Mouse (Mus musculus): ENCODE measurements around the gene Fktn. TPM values are rescaled to one million over a fixed set of nuclear protein-coding genes. Genes with fewer than 3 reads are reported as not detected.
"Not testable (repeated sequence)": the region's sequence is repeated elsewhere in the genome, so short reads cannot be mapped to it uniquely, and the experiment has no call there.

Fktn gene
- polyA plus RNA-seq, 1 experiment = 11.2 TPM

DNA sequence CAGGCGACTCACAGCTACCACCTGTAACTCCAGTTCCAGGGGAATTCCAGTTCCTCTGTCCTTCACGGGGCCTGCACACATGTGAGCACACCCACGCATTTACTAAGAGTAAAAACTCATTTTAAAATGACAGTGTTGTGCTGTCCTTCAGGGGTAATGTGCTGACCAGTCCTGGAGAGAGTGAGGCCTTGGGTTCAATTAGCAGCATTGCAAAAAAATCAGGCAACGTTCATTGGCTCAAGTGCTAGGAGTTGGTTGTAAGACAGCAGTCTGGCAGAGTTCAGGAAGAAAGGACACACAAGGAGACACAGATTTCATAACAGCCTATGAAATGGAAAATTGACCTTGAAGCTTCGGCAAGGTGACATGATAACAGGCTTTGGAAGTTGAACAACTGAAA, 4.5 kb downstream of the Fktn start:
- TF ChIP-seq POLR2A (IDR thresholded peaks at IDR 0.05; ENCODE audit: low read depth, low read length) (no peak), CTCF (IDR thresholded peaks at IDR 0.05; ENCODE audit: borderline replicate concordance, insufficient read depth, low read length) (no peak)
- no peaks in the 10 kb centered on the region for H3K4me1 ChIP-seq (ENCODE audit: control insufficient read depth, insufficient read depth, low read length)
- no peak overlapping the region for H3K4me3 ChIP-seq (ENCODE audit: insufficient read depth, low read length)
- H3K27ac ChIP-seq (ENCODE audit: insufficient read depth, low read length) = no peak overlapping the region

GRCm38 (mm10) chr4:53722506-53722905, 8.7 kb downstream of the Fktn start:
- H3K4me1 ChIP-seq (ENCODE audit: control insufficient read depth, insufficient read depth, low read length) = no peaks in the 10 kb centered on the region
- no peak overlapping the region for H3K4me3 ChIP-seq (ENCODE audit: insufficient read depth, low read length)
- H3K27ac ChIP-seq (ENCODE audit: insufficient read depth, low read length) = no peak overlapping the region
- TF ChIP-seq POLR2A (IDR thresholded peaks at IDR 0.05; ENCODE audit: low read depth, low read length) = no peak
- no peak for TF ChIP-seq CTCF (IDR thresholded peaks at IDR 0.05; ENCODE audit: borderline replicate concordance, insufficient read depth, low read length)

- not testable (repeated sequence) for H3K4me1 ChIP-seq (ENCODE audit: control insufficient read depth, insufficient read depth, low read length); H3K27ac ChIP-seq (ENCODE audit: insufficient read depth, low read length); H3K4me3 ChIP-seq (ENCODE audit: insufficient read depth, low read length)
Observed at GRCm38 (mm10) chr4:53726100-53726499, 12.3 kb downstream of the Fktn start.

DNA sequence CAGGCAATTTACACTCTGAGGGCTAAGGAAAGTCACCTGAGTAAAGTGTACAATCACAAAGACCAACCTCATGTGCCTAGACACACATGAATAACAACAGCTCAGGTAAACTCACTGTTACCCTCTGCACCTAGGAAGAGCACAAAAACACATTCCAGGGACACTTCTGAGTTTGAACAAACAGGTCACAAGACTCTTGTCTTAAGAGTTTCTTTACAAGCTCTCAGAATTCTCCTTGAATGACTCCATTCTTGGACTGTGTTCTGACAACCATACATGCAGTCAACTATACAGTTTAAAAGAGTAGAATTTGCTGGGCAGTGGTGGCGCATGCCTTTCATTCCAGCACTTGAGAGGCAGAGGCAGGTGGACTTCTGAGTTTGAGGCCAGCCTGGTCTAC, 14.3 kb downstream of the Fktn start:
- H3K4me3 ChIP-seq (ENCODE audit: insufficient read depth, low read length) = no peak overlapping the region
- TF ChIP-seq CTCF (IDR thresholded peaks at IDR 0.05; ENCODE audit: borderline replicate concordance, insufficient read depth, low read length) = no peak
- TF ChIP-seq POLR2A (IDR thresholded peaks at IDR 0.05; ENCODE audit: low read depth, low read length) = no peak
- no peak overlapping the region for H3K27ac ChIP-seq (ENCODE audit: insufficient read depth, low read length)
- H3K4me1 ChIP-seq (ENCODE audit: control insufficient read depth, insufficient read depth, low read length) = no peaks in the 10 kb centered on the region

DNA sequence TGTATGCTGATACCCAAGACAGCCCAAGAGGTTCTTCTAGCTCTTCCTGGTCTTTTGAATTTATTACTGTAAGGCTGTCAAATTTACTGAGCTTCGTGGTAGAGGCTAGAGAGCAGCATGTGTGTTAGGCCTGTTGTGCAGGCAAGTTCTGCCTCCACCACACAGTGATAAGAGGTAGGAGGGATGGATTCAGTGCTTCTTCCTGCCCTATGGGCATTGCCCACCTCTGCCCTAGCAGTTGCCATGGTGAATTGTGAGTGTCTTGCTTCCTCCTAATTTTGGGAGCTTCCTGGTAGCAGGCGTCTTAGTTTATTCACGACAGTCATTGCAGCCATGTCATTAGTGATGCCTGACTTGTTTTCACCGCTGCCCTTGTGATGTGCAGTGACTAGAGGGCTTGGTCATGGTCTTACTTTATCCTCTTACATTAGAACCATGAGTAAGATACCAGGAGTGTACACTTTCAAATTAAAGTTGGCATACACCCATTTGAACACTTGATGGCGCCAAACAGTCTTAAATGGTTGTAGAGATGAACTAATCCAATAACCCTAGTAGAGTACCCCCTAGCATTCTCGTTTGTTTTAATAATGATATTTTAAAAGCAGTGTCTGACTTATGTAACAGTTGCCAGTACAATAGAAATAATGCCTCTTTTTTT, 25.3 kb downstream of the Fktn start:
- TF ChIP-seq POLR2A (IDR thresholded peaks at IDR 0.05; ENCODE audit: low read depth, low read length) (no peak), CTCF (IDR thresholded peaks at IDR 0.05; ENCODE audit: borderline replicate concordance, insufficient read depth, low read length) (no peak)
- no peak overlapping the region for H3K4me3 ChIP-seq (ENCODE audit: insufficient read depth, low read length)
- H3K4me1 ChIP-seq (ENCODE audit: control insufficient read depth, insufficient read depth, low read length) = no peaks in the 10 kb centered on the region
- no peak overlapping the region for H3K27ac ChIP-seq (ENCODE audit: insufficient read depth, low read length)

- Histone ChIP-seq H3K4me1 (ENCODE audit: control insufficient read depth, insufficient read depth, low read length) (no peaks in the 10 kb centered on the region), H3K27ac (ENCODE audit: insufficient read depth, low read length) (no peak overlapping the region), H3K4me3 (ENCODE audit: insufficient read depth, low read length) (no peak overlapping the region)
- TF ChIP-seq POLR2A (IDR thresholded peaks at IDR 0.05; ENCODE audit: low read depth, low read length) (no peak), CTCF (IDR thresholded peaks at IDR 0.05; ENCODE audit: borderline replicate concordance, insufficient read depth, low read length) (no peak)
Observed at GRCm38 (mm10) chr4:53749831-53750230, 36.0 kb downstream of the Fktn start.

DNA sequence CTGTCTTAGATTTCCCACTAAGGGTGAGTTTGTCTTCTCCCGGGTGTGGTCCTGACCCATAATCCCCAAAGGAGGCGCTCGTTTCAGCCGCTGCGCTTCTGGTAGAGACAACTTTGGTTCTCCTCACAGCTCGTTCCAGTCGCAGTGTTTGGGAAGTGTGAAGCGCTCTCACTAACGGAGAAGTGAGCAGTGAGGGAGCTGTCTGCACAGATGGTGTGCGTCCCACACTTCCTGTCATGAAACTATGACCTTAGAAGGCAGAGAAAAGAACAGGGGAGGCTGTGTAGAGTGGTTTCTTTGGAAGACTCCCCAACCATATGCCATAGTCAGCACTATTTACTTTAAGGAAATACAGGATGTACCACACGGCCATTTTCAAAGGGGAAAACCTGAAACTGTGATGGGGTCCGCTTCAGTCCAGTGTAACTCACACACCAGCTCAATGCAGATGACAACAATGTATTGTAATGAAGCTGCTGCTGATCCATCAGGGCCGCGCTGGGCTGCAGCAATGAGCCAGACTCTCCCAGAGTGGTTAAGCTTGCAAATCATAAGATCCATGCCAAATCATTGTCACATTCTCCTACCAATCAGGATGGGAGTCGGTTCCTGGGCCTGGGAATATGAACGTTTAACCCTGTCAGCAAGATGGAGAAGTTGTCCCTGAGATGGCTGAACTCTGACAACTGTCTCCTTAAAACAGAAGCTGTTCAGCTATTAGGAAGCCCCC, 36.8 kb downstream of the Fktn start:
- H3K4me1 ChIP-seq (ENCODE audit: control insufficient read depth, insufficient read depth, low read length) = no peaks in the 10 kb centered on the region
- TF ChIP-seq CTCF (IDR thresholded peaks at IDR 0.05; ENCODE audit: borderline replicate concordance, insufficient read depth, low read length) (no peak), POLR2A (IDR thresholded peaks at IDR 0.05; ENCODE audit: low read depth, low read length) (no peak)
- H3K4me3 ChIP-seq (ENCODE audit: insufficient read depth, low read length) = no peak overlapping the region
- H3K27ac ChIP-seq (ENCODE audit: insufficient read depth, low read length) = no peak overlapping the region

DNA sequence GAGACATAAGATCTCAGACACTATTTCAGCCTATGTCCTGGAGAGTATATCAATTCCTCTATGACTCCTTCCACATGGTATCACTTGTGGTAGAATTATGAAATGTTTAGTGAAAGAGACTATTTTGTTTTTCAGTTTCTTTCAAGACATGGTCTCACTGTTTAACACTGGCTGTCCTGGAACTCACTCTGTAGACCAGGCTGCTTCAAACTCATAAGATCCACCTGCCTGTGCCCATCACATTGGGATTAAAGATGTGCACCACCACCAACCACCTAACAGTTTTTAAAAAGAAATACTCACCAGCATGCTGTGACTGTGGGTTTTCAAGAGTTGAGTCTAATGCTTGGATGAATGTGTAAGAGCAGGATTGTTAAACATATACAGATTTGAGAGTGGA, 43.2 kb downstream of the Fktn start:
- Histone ChIP-seq H3K27ac (ENCODE audit: insufficient read depth, low read length) (no peak overlapping the region), H3K4me1 (ENCODE audit: control insufficient read depth, insufficient read depth, low read length) (peaks cover 3% of the 10 kb centered on the region; the same call in 1 of the 2 replicates), H3K4me3 (ENCODE audit: insufficient read depth, low read length) (no peak overlapping the region)
- TF ChIP-seq CTCF (IDR thresholded peaks at IDR 0.05; ENCODE audit: borderline replicate concordance, insufficient read depth, low read length) (no peak), POLR2A (IDR thresholded peaks at IDR 0.05; ENCODE audit: low read depth, low read length) (no peak)

DNA sequence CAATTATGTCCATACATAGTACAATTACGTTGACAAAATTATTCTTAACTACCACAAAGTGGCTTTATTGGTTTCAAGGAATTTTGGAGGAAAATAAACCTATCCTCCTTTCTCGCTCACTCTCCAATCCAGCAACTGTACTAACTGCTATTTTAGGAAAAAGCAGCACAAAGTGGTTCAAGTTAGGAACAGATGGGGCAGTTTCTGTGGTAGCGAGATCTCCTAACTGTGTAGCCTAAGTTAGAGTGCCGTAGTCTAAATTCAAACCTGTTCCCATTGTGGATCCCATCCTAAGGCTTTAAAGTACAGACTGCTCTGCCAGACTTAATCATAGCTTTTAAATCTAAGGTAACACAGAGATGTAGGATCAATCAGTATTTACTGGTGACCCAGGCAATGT, 45.0 kb downstream of the Fktn start:
- Histone ChIP-seq H3K4me3 (ENCODE audit: insufficient read depth, low read length) (no peak overlapping the region), H3K4me1 (ENCODE audit: control insufficient read depth, insufficient read depth, low read length) (peaks cover 3% of the 10 kb centered on the region; the same call in 1 of the 2 replicates), H3K27ac (ENCODE audit: insufficient read depth, low read length) (no peak overlapping the region)
- TF ChIP-seq POLR2A (IDR thresholded peaks at IDR 0.05; ENCODE audit: low read depth, low read length) (no peak), CTCF (IDR thresholded peaks at IDR 0.05; ENCODE audit: borderline replicate concordance, insufficient read depth, low read length) (no peak)

DNA sequence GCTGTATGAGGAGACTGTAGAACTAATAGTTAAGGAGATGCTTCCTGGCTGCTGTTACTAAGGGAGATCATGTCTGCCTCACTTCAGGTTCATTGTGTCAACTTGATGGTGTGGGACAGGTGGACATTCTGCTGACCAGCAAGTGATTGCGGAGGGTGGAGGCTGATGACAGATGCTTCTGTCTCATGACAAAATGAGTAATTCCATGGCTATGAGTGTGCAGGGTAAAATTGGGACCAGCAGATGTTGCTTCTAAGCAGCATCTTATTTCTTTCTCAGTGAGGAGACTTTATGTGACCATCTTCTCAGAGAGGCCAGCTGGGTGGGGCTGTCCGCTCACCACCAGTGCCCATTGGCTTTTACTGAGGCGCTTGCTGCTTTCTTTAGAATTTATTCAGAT, 45.9 kb downstream of the Fktn start:
- Histone ChIP-seq H3K27ac (ENCODE audit: insufficient read depth, low read length) (no peak overlapping the region), H3K4me3 (ENCODE audit: insufficient read depth, low read length) (no peak overlapping the region), H3K4me1 (ENCODE audit: control insufficient read depth, insufficient read depth, low read length) (peaks cover 3% of the 10 kb centered on the region; the same call in 1 of the 2 replicates)
- TF ChIP-seq POLR2A (IDR thresholded peaks at IDR 0.05; ENCODE audit: low read depth, low read length) (no peak), CTCF (IDR thresholded peaks at IDR 0.05; ENCODE audit: borderline replicate concordance, insufficient read depth, low read length) (no peak)

Data from embryonic fibroblast, embryonic 13.5 days (primary cell).